Mouse (Mus musculus) stomach, embryonic 14.5 days (tissue): ENCODE measurements around the gene Snx11. TPM values are rescaled to one million over a fixed set of nuclear protein-coding genes. Genes with fewer than 3 reads are reported as not detected.

Experiments used
- ATAC-seq: fragments of 200-750 bp; cut with Nextera tagmentation; 2 replicates; pipeline ENCODE4 v1.8.0; 2017; ENCODE audit warnings: low read depth, moderate TSS enrichment; ENCODE audit not compliant: insufficient number of reproducible peaks, insufficient read depth, low FRiP score
- H3K27ac ChIP-seq: fragments of 300-500 bp; sonication (generic); 2 replicates; pipeline ENCODE4 v1.5.1; 2014; ENCODE audit warnings: mild to moderate bottlenecking, low read length, moderate library complexity, mixed read lengths
- H3K27me3 ChIP-seq: fragments of 300-500 bp; sonication (generic); 2 replicates; pipeline ENCODE4 v1.6.1; 2014; ENCODE audit warnings: low read length, control low read depth, mixed read lengths; ENCODE audit not compliant: control insufficient read depth, insufficient read depth
- H3K36me3 ChIP-seq: fragments of 300-500 bp; sonication (generic); 2 replicates; pipeline ENCODE4 v1.6.1; 2014; ENCODE audit warnings: mild to moderate bottlenecking, control low read depth, low read length, moderate library complexity, mixed read lengths; ENCODE audit not compliant: control insufficient read depth, insufficient read depth
- H3K4me1 ChIP-seq: fragments of 300-500 bp; sonication (generic); 2 replicates; pipeline ENCODE4 v1.6.1; 2014; ENCODE audit warnings: low read length, control low read depth, mixed read lengths; ENCODE audit not compliant: control insufficient read depth, insufficient read depth
- H3K4me2 ChIP-seq: fragments of 300-500 bp; sonication (generic); replicated peaks from 2 replicates; pipeline ENCODE4 v1.6.1; 2014; ENCODE audit warnings: low read depth, low read length, control low read depth
- H3K4me3 ChIP-seq: fragments of 300-500 bp; sonication (generic); 2 replicates; pipeline ENCODE4 v1.5.1; 2014; ENCODE audit warnings: low read depth, low read length, control low read depth
- H3K9ac ChIP-seq: fragments of 300-500 bp; sonication (generic); replicated peaks from 2 replicates; pipeline ENCODE4 v1.6.1; 2014; ENCODE audit warnings: low read depth, mild to moderate bottlenecking, control low read depth, low read length, moderate library complexity, mixed read lengths
- H3K9me3 ChIP-seq: fragments of 300-500 bp; sonication (generic); 2 replicates; pipeline ENCODE4 v1.6.1; 2016; ENCODE audit warnings: low read depth, low read length, control low read depth; ENCODE audit not compliant: control insufficient read depth
- WGBS: fragments of 180-500 bp; shearing (Covaris S2); extraction: QIAGEN DNeasy Blood & Tissue Kit; methylation state at CpG from one replicate; pipeline ENCODE4 v1.1.7; 2014; 5-methylcytosine and 5-hydroxymethylcytosine counted together
- polyA plus RNA-seq: library from polyadenylated mRNA; unstranded; fragments of >200 nt; fragmentation: Nextera tagmentation; extraction: Ambion mirVana; gene quantifications from 2 replicates; pipeline ENCODE4 v1.2.1, GENCODE M21; 2014

Gene Snx11
- polyA plus RNA-seq, 1 experiment from 2014 or later = 8.3 TPM

- WGBS = 44% methylated on average over 3 of the region's 3 CpGs
- H3K36me3 ChIP-seq = no peaks in the 10 kb centered on the region
- no peak for ATAC-seq
- H3K4me3 ChIP-seq = no peak overlapping the region
- no peaks in the 10 kb centered on the region for H3K27me3 ChIP-seq
- H3K4me1 ChIP-seq = 0 out of 2 replicates have a peak, but pooled peaks cover under 1% of the 10 kb centered on the region
- H3K4me2 ChIP-seq = no peak overlapping the region
- H3K27ac ChIP-seq = no peak overlapping the region
- no peak overlapping the region for H3K9ac ChIP-seq
- H3K9me3 ChIP-seq = no peaks in the 10 kb centered on the region
Measured at GRCm38 (mm10) chr11:96747555-96747954, 29.8 kb downstream of the Snx11 start.

- WGBS = 72% methylated on average over 6 of the region's 6 CpGs
- Histone ChIP-seq H3K9ac (no peak overlapping the region), H3K4me1 (peaks cover 9% of the 10 kb centered on the region; the same call in 1 of the 2 replicates)
Measured at GRCm38 (mm10) chr11:96746648-96747047, 30.7 kb downstream of the Snx11 start.

GRCm38 (mm10) chr11:96743891-96744290 lies 33.5 kb downstream of the Snx11 start:
- no peak overlapping the region for H3K4me2 ChIP-seq
- no peak for ATAC-seq
- H3K27ac ChIP-seq = no peak overlapping the region
- no peaks in the 10 kb centered on the region for H3K36me3 ChIP-seq
- H3K4me1 ChIP-seq = peaks cover 17% of the 10 kb centered on the region; the same call in 1 of the 2 replicates
- H3K9me3 ChIP-seq = no peaks in the 10 kb centered on the region
- H3K4me3 ChIP-seq = no peak overlapping the region
- no peak overlapping the region for H3K9ac ChIP-seq
- no peaks in the 10 kb centered on the region for H3K27me3 ChIP-seq
- WGBS = 62% methylated on average over 4 of the region's 4 CpGs

More at GRCm38 (mm10) chr11:96746648-96747047, 30.7 kb downstream of the Snx11 start:
- Histone ChIP-seq H3K9me3 (no peaks in the 10 kb centered on the region), H3K4me3 (no peak overlapping the region), H3K36me3 (no peaks in the 10 kb centered on the region), H3K27me3 (no peaks in the 10 kb centered on the region), H3K27ac (no peak overlapping the region), H3K4me2 (no peak overlapping the region)
- no peak for ATAC-seq

- ATAC-seq = no peak
Measured at GRCm38 (mm10) chr11:96743000-96743399, 34.4 kb downstream of the Snx11 start.

GRCm38 (mm10) chr11:96741995-96742394 lies 35.4 kb downstream of the Snx11 start:
- no peak overlapping the region for H3K4me3 ChIP-seq
- WGBS = 21% methylated on average over 12 of the region's 12 CpGs
- peaks cover 21% of the 10 kb centered on the region; the same call in 1 of the 2 replicates for H3K4me1 ChIP-seq
- no peak for ATAC-seq
- no peak overlapping the region for H3K9ac ChIP-seq
- no peaks in the 10 kb centered on the region for H3K27me3 ChIP-seq
- H3K4me2 ChIP-seq = no peak overlapping the region
- H3K9me3 ChIP-seq = no peaks in the 10 kb centered on the region
- H3K36me3 ChIP-seq = no peaks in the 10 kb centered on the region
- no peak overlapping the region for H3K27ac ChIP-seq

More at GRCm38 (mm10) chr11:96743000-96743399, 34.4 kb downstream of the Snx11 start:
- no peak overlapping the region for H3K4me2 ChIP-seq
- no peak overlapping the region; the same call in 1 of the 2 replicates for H3K4me3 ChIP-seq
- H3K27ac ChIP-seq = no peak overlapping the region
- no peaks in the 10 kb centered on the region for H3K9me3 ChIP-seq
- no peaks in the 10 kb centered on the region for H3K36me3 ChIP-seq
- H3K4me1 ChIP-seq = peaks cover 21% of the 10 kb centered on the region; the same call in 1 of the 2 replicates
- H3K9ac ChIP-seq = no peak overlapping the region
- H3K27me3 ChIP-seq = no peaks in the 10 kb centered on the region
- 16% methylated on average over 11 of the region's 11 CpGs for WGBS

- 56% methylated on average over 12 of the region's 12 CpGs for WGBS
- Histone ChIP-seq H3K4me3 (no peak overlapping the region), H3K4me1 (peaks cover 21% of the 10 kb centered on the region; the same call in 1 of the 2 replicates), H3K27ac (no peak overlapping the region), H3K27me3 (no peaks in the 10 kb centered on the region), H3K36me3 (no peaks in the 10 kb centered on the region), H3K9ac (no peak overlapping the region), H3K4me2 (no peak overlapping the region), H3K9me3 (no peaks in the 10 kb centered on the region)
- no peak for ATAC-seq
Measured at GRCm38 (mm10) chr11:96740796-96741195, 36.6 kb downstream of the Snx11 start.

GRCm38 (mm10) chr11:96737673-96738471 lies 39.5 kb downstream of the Snx11 start:
- 54% methylated on average over 14 of the region's 14 CpGs for WGBS
- no peak overlapping the region for H3K9ac ChIP-seq
- no peak overlapping the region for H3K27ac ChIP-seq
- H3K4me1 ChIP-seq = peaks cover 21% of the 10 kb centered on the region; the same call in 1 of the 2 replicates
- no peak overlapping the region for H3K4me3 ChIP-seq
- no peaks in the 10 kb centered on the region for H3K9me3 ChIP-seq
- H3K4me2 ChIP-seq = no peak overlapping the region
- H3K36me3 ChIP-seq = no peaks in the 10 kb centered on the region
- no peaks in the 10 kb centered on the region for H3K27me3 ChIP-seq
- ATAC-seq = no peak

- H3K27ac ChIP-seq = no peak overlapping the region
- H3K27me3 ChIP-seq = no peaks in the 10 kb centered on the region
- H3K36me3 ChIP-seq = no peaks in the 10 kb centered on the region
- peak overlapping the region; percentile 38 for H3K4me2 ChIP-seq
- H3K9ac ChIP-seq = no peak overlapping the region
- H3K4me3 ChIP-seq = peak overlapping the region; percentile 11; the same call in 1 of the 2 replicates
- no peaks in the 10 kb centered on the region for H3K9me3 ChIP-seq
- 18% methylated on average over 11 of the region's 11 CpGs for WGBS
- no peak for ATAC-seq
- peaks cover 12% of the 10 kb centered on the region; the same call in 1 of the 2 replicates for H3K4me1 ChIP-seq
Measured at GRCm38 (mm10) chr11:96736361-96736760, 41.0 kb downstream of the Snx11 start.
